Mouse (Mus musculus) embryonic fibroblast, embryonic 13.5 days (primary cell): ENCODE data around the gene Adra1d. TPM values are rescaled to one million over a fixed set of nuclear protein-coding genes. Genes with fewer than 3 reads are reported as not detected.
A peak's percentile ranks its signal among the peaks of the same experiment; 100 is the strongest.

ENCODE experiments used
- H3K27ac ChIP-seq: 2 replicates; pipeline ENCODE4 v1.5.1; 2012; ENCODE audit warnings: low read length, control low read depth, inconsistent platforms; ENCODE audit not compliant: insufficient read depth
- H3K4me1 ChIP-seq: 2 replicates; pipeline ENCODE4 v1.6.1; 2011; ENCODE audit warnings: low read length; ENCODE audit not compliant: control insufficient read depth, insufficient read depth
- H3K4me3 ChIP-seq: 2 replicates; pipeline ENCODE4 v1.5.1; 2011; ENCODE audit warnings: mild to moderate bottlenecking, control low read depth, low read length; ENCODE audit not compliant: insufficient read depth
- CTCF ChIP-seq: IDR thresholded peaks from 2 replicates; pipeline ENCODE4 v1.5.1; 2011; ENCODE audit warnings: mild to moderate bottlenecking, control low read depth, low read length, moderate library complexity, borderline replicate concordance; ENCODE audit not compliant: insufficient read depth
- POLR2A ChIP-seq: IDR thresholded peaks from 2 replicates; pipeline ENCODE4 v1.6.1; 2011; ENCODE audit warnings: low read depth, mild to moderate bottlenecking, control low read depth, low read length, moderate library complexity
- polyA plus RNA-seq: library from polyadenylated mRNA; stranded (reverse); fragments of >200 nt; gene quantifications from 2 replicates; pipeline ENCODE4 v1.2.4, GENCODE M21; 2011; ENCODE audit warnings: low read depth; ENCODE audit not compliant: missing spikeins, insufficient read length

Adra1d gene
- polyA plus RNA-seq, 1 experiment, result 9.2 TPM

GRCm38 (mm10) chr2:131542531-131542930 is 19.6 kb downstream of the Adra1d start:
- Histone ChIP-seq H3K4me1 (peaks cover 12% of the 10 kb centered on the region), H3K27ac (no peak overlapping the region), H3K4me3 (no peak overlapping the region)
- no peak for TF ChIP-seq POLR2A
- no peak; the same call in 1 of the 2 replicates for TF ChIP-seq CTCF

GRCm38 (mm10) chr2:131541686-131542085 is 20.4 kb downstream of the Adra1d start:
- TF ChIP-seq CTCF, result no peak
- TF ChIP-seq POLR2A, result no peak
- H3K27ac ChIP-seq, result no peak overlapping the region
- H3K4me3 ChIP-seq, result no peak overlapping the region
- H3K4me1 ChIP-seq, result peaks cover 5% of the 10 kb centered on the region; the same call in 1 of the 2 replicates

GRCm38 (mm10) chr2:131539780-131540179 is 22.3 kb downstream of the Adra1d start:
- Histone ChIP-seq H3K4me3 (no peak overlapping the region), H3K27ac (no peak overlapping the region), H3K4me1 (no peaks in the 10 kb centered on the region)
- TF ChIP-seq CTCF (no peak), POLR2A (no peak)

- Histone ChIP-seq H3K4me3 (no peak overlapping the region), H3K4me1 (no peaks in the 10 kb centered on the region), H3K27ac (no peak overlapping the region)
- TF ChIP-seq POLR2A, result no peak
Observed at GRCm38 (mm10) chr2:131538341-131538740, 23.7 kb downstream of the Adra1d start.

GRCm38 (mm10) chr2:131535168-131535567 is 26.9 kb downstream of the Adra1d start:
- Histone ChIP-seq H3K4me1 (no peaks in the 10 kb centered on the region), H3K4me3 (no peak overlapping the region), H3K27ac (no peak overlapping the region)
- no peak for TF ChIP-seq POLR2A
- TF ChIP-seq CTCF, result no peak

- TF ChIP-seq POLR2A (no peak), CTCF (no peak)
- Histone ChIP-seq H3K27ac (no peak overlapping the region), H3K4me1 (no peaks in the 10 kb centered on the region), H3K4me3 (no peak overlapping the region)
Observed at GRCm38 (mm10) chr2:131531271-131531670, 30.8 kb downstream of the Adra1d start.

GRCm38 (mm10) chr2:131530623-131531008 is 31.5 kb downstream of the Adra1d start:
- TF ChIP-seq POLR2A (no peak), CTCF (peak; percentile 86)
- Histone ChIP-seq H3K4me1 (no peaks in the 10 kb centered on the region), H3K27ac (no peak overlapping the region), H3K4me3 (no peak overlapping the region)

GRCm38 (mm10) chr2:131529898-131530622 is 32.0 kb downstream of the Adra1d start:
- Histone ChIP-seq H3K4me1 (no peaks in the 10 kb centered on the region), H3K4me3 (no peak overlapping the region), H3K27ac (no peak overlapping the region)
- TF ChIP-seq POLR2A, result no peak
- peak; percentile 82; the same call in 1 of the 2 replicates for TF ChIP-seq CTCF

GRCm38 (mm10) chr2:131527061-131527460 is 35.0 kb downstream of the Adra1d start:
- TF ChIP-seq CTCF (peak; percentile 43; the same call in 1 of the 2 replicates), POLR2A (no peak)
- no peaks in the 10 kb centered on the region for H3K4me1 ChIP-seq
- H3K4me3 ChIP-seq, result no peak overlapping the region
- no peak overlapping the region for H3K27ac ChIP-seq

- Histone ChIP-seq H3K4me3 (no peak overlapping the region), H3K27ac (no peak overlapping the region), H3K4me1 (no peaks in the 10 kb centered on the region)
- TF ChIP-seq POLR2A, result no peak
- TF ChIP-seq CTCF, result no peak
Observed at GRCm38 (mm10) chr2:131520743-131521142, 41.3 kb downstream of the Adra1d start.
